Mouse (Mus musculus): Measurements from ENCODE around the gene Pth2.

DNA sequence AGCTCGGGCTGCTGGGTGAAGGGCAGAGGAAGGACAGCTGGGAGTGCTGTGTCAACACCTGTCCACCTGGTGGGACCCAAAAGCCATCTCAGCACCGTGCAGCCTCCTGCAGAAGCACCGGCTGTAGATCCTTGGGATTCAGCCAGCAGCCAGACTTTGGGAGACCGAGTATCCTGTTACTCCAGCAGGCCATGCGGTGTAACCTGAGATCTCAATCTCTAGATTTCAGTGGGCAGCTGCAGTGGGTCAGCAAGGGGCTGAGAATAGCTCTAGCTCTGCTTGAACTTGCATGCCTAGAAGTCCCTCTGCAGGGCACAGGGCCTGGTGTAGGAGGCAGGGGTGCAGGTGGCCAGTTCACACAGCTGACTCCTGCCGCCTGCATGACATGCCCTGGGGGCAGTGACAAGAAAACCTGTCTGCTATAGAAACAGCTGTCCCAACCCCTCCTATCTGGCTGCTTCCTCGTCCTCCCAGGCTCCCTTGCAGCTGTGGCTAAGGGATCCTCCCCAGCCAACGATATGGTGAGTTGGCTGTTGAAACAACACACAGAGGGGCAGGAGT, 11.1 kb downstream of the Pth2 start:
- TF ChIP-seq CTCF (IDR thresholded peaks at IDR 0.05; ENCODE audit: low read depth, low read length) = no peak
- TF ChIP-seq TAL1 (conservative IDR thresholded peaks at IDR 0.05; ENCODE audit: low read depth, low read length) = no peak
- TF ChIP-seq GATA1 (IDR thresholded peaks at IDR 0.05; ENCODE audit: borderline replicate concordance, low read length) = no peak
- TF ChIP-seq GATA2 (IDR thresholded peaks at IDR 0.05; ENCODE audit: borderline replicate concordance, low read depth, low read length) = no peak

Measured in G1E (cell line).